Mouse (Mus musculus): Measurements from ENCODE around the gene Prcc. TPM values are rescaled to one million over a fixed set of nuclear protein-coding genes. Genes with fewer than 3 reads are reported as not detected.
A peak's percentile ranks its signal among the peaks of the same experiment; 100 is the strongest.
"Not testable (repeated sequence)": the region's sequence is repeated elsewhere in the genome, so short reads cannot be mapped to it uniquely, and the experiment has no call there.

Prcc gene
- polyA plus RNA-seq, 1 experiment from 2014 or later: 15.8 TPM

DNA sequence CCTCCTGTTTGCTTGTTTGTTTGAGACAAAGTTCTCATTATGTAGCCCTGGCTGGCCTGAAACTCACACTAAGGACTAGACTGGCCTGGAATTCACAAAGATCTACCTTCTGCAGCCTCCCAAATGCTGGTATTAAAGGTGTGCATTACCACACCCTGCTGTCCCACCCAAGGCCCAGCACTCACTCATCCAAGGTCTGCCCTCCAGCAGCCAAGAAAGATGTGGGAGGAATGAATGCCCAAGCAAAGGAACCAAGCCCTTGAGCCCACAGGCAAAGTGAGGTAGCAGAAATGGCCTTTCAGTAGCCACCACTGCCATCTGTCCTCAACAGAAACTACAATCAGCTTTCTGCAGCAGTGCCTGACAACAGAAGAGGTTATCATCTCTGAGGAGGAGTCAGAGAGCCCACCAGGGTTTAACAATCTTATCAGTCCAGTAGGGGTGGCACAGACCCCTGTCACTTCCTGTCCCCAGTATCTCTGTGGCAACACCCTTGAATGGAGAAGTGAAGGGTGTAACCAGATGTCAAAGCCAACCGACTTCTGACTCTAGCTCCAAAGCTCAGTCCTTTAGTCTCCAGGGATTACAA, 15.7 kb upstream of the Prcc start:
- Histone ChIP-seq H3K27ac (no peak overlapping the region), H3K9ac (no peak overlapping the region), H3K4me3 (replicated peaks) (no peak overlapping the region), H3K4me1 (no peaks in the 10 kb centered on the region), H3K27me3 (no peaks in the 10 kb centered on the region), H3K36me3 (replicated peaks) (no peaks in the 10 kb centered on the region), H3K4me2 (no peak overlapping the region), H3K9me3 (no peaks in the 10 kb centered on the region)
- WGBS: 59% methylated on average over 1 of the region's 1 CpGs
- ATAC-seq (ENCODE audit: low FRiP score): no peak

DNA sequence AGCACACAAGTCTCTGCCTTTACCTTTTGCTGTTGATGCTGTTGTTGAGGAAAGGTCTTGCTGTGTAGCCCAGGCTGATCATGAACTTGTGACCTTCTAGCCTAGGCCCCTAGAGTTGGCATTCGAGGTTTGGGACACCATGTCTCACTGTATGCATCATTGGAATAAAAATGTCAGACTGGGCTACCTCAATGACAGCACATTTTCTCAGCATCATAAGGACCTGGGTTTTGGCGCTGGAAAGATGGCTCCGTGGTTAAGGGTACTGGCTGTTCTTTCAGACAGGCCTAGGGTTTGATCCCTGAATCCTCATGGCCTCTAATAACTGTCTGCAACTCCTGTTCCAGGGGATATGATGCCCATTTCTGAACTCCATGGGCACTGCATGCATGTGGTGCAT, 14.4 kb upstream of the Prcc start:
- Histone ChIP-seq H3K4me2 (no peak overlapping the region), H3K27me3 (no peaks in the 10 kb centered on the region), H3K4me1 (no peaks in the 10 kb centered on the region), H3K9me3 (no peaks in the 10 kb centered on the region), H3K27ac (no peak overlapping the region), H3K4me3 (replicated peaks) (no peak overlapping the region), H3K36me3 (replicated peaks) (no peaks in the 10 kb centered on the region), H3K9ac (no peak overlapping the region)
- no peak for ATAC-seq (ENCODE audit: low FRiP score)
- 79% methylated on average over 3 of the region's 3 CpGs for WGBS

DNA sequence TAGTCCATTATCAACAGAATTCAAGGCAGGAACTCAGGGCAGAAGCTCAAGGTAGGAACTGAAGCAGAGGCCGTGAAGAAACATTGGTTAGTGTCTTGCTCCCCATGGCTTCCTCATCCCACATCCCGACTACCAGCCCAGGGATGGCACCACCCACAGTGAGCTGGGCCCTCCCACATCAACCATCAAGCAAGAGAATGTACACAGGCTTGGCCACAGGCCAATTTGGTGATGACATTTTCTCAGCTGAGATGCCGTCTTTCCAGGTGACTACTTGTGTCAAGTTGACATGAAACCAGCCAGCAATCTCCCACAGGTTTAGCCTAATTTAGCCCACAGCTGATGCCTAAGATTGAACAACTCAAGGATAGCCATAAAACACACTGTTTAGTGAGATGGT, 13.9 kb upstream of the Prcc start:
- Histone ChIP-seq H3K27ac (no peak overlapping the region), H3K36me3 (replicated peaks) (no peaks in the 10 kb centered on the region), H3K4me1 (no peaks in the 10 kb centered on the region), H3K9ac (no peak overlapping the region), H3K4me2 (no peak overlapping the region), H3K27me3 (no peaks in the 10 kb centered on the region), H3K9me3 (no peaks in the 10 kb centered on the region), H3K4me3 (replicated peaks) (no peak overlapping the region)
- 71% methylated on average over 3 of the region's 3 CpGs for WGBS
- ATAC-seq (ENCODE audit: low FRiP score): no peak

GRCm38 (mm10) chr3:87893367-87893905, 8.0 kb upstream of the Prcc start:
- Histone ChIP-seq H3K27ac (no peak overlapping the region), H3K9me3 (no peaks in the 10 kb centered on the region), H3K4me1 (no peaks in the 10 kb centered on the region), H3K9ac (no peak overlapping the region), H3K4me2 (no peak overlapping the region), H3K27me3 (no peaks in the 10 kb centered on the region), H3K4me3 (replicated peaks) (no peak overlapping the region), H3K36me3 (replicated peaks) (no peaks in the 10 kb centered on the region)
- no peak for ATAC-seq (ENCODE audit: low FRiP score)
- WGBS: 71% methylated on average over 3 of the region's 3 CpGs

DNA sequence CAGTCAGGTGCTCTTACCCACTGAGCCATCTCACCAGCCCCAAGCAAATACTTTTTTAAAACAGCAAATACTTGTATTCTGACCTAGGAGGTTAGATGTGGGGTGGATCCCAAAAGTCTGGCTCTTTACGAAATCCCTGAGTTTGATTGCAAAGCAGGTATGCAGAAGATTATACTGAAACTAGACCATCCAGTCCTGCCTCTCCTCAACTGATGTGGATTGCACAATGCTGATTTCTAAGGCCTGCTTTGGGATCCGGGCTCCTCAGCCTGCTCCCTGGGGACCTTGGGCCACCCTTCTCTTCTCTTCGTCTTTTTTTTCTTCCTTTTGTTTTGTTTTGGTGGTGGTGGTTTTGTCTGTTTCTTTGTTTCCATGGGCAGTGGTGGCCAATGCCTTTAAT, 6.1 kb upstream of the Prcc start:
- Histone ChIP-seq H3K4me3 (replicated peaks) (no peak overlapping the region), H3K4me2 (no peak overlapping the region), H3K27me3 (no peaks in the 10 kb centered on the region), H3K4me1 (no peaks in the 10 kb centered on the region), H3K27ac (no peak overlapping the region), H3K36me3 (replicated peaks) (no peaks in the 10 kb centered on the region), H3K9me3 (no peaks in the 10 kb centered on the region), H3K9ac (no peak overlapping the region)
- no peak for ATAC-seq (ENCODE audit: low FRiP score)
- WGBS: 51% methylated on average over 3 of the region's 3 CpGs

DNA sequence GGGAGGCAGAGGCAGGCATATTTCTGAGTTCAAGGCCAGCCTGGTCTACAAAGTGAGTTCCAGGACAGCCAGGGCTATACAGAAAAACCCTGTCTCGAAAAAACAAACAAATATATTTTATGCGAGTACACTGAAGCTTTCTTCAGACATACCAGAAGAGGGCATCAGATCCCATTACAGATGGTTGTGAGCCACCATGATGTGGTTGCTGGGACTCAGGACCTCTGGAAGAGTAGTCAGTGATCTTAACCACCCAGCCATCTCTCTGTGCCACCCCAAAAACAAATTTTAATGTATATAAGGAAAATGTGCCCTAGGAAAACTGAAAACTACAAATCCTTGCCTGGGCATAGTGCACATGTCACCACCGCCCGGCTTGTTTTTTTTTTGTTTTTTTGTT, 2.0 kb upstream of the Prcc start:
- not testable (repeated sequence) for H3K27me3 ChIP-seq; ATAC-seq (ENCODE audit: low FRiP score); H3K27ac ChIP-seq; H3K4me3 ChIP-seq (replicated peaks); H3K36me3 ChIP-seq (replicated peaks); H3K4me2 ChIP-seq; H3K9ac ChIP-seq; H3K9me3 ChIP-seq
- peaks cover 19% of the 10 kb centered on the region for H3K4me1 ChIP-seq
- 81% methylated on average over 4 of the region's 4 CpGs for WGBS

- ATAC-seq (ENCODE audit: low FRiP score): no peak
- Histone ChIP-seq H3K4me3 (replicated peaks) (peak overlapping the region; percentile 99), H3K27ac (no peak overlapping the region)
These were observed 1.0 kb upstream of the Prcc start for GRCm38 (mm10) chr3:87886416-87886815.

DNA sequence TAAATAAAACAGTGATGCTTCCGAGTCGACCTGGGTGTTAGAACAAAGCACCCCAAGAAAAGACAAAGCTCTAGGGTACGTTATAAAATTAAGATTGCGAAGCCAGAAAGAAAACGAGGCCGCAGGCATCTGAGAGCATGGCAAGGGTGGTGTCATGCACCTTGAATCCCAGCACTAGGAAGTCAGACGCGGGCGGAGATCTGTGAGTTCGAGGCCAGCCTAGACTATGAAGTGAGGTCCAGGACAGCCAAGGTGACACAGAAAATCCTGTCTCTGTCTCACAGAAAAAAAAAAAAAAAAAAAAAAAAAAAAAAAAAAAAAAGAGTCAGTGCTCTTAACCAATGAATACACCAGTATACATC, 577 bp upstream of the Prcc start:
- peaks cover 11% of the 10 kb centered on the region; the same call in 1 of the 2 replicates for H3K36me3 ChIP-seq (replicated peaks)
- H3K9me3 ChIP-seq: no peaks in the 10 kb centered on the region
- H3K27me3 ChIP-seq: no peaks in the 10 kb centered on the region
- H3K4me3 ChIP-seq (replicated peaks): peak overlapping the region; percentile 99
- peak overlapping the region; percentile 49 for H3K9ac ChIP-seq
- H3K4me1 ChIP-seq: peaks cover 21% of the 10 kb centered on the region
- WGBS: 9% methylated on average over 10 of the region's 10 CpGs
- peak overlapping the region; percentile 47 for H3K4me2 ChIP-seq
- H3K27ac ChIP-seq: no peak overlapping the region
- ATAC-seq (ENCODE audit: low FRiP score): peak; percentile 36; the same call in 1 of the 2 replicates

More at GRCm38 (mm10) chr3:87886416-87886815, 1.0 kb upstream of the Prcc start:
- Histone ChIP-seq H3K36me3 (replicated peaks) (peaks cover 8% of the 10 kb centered on the region; the same call in 1 of the 2 replicates), H3K9me3 (no peaks in the 10 kb centered on the region), H3K9ac (no peak overlapping the region), H3K4me1 (peaks cover 21% of the 10 kb centered on the region), H3K4me2 (peak overlapping the region; percentile 47; the same call in 1 of the 2 replicates), H3K27me3 (no peaks in the 10 kb centered on the region)
- 85% methylated on average over 6 of the region's 6 CpGs for WGBS

DNA sequence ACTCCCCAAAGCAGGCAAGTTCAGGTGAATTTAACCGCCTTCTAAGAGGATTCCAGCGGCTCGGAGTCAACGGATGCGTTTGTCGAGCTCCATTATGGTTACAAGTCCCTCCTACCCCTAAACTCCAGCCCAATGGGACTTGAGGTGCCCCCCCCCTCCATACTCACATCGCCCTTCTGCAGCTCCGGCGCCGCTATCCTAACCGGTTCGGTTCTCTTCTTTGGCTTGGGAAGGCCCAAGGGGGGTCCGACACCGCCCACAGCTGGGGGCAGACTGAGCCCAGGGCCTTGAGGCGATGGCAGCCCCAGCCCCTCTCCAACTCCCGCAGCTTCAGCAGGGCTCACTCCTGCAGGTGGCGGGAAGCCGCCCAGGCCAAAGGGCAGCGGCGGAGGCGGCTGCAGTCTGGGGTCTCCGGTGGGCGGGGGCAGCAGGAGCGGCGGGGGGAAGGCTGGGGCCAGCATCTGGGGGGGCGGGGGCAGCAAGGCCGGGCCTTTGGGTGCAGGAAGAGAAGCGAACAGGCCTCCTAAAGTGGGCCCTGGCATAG, 628 bp downstream of the Prcc start:
- peak overlapping the region; percentile 83 for H3K27ac ChIP-seq

GRCm38 (mm10) chr3:87884291-87884690, 1.1 kb downstream of the Prcc start:
- H3K9ac ChIP-seq: peak overlapping the region; percentile 95
- 5% methylated on average over 3 of the region's 3 CpGs for WGBS
- peaks cover 21% of the 10 kb centered on the region for H3K36me3 ChIP-seq (replicated peaks)
- H3K4me1 ChIP-seq: peaks cover 21% of the 10 kb centered on the region
- H3K27me3 ChIP-seq: no peaks in the 10 kb centered on the region
- no peak for ATAC-seq (ENCODE audit: low FRiP score)
- no peak overlapping the region; the same call in 1 of the 2 replicates for H3K27ac ChIP-seq
- H3K4me3 ChIP-seq (replicated peaks): peak overlapping the region; percentile 99
- H3K4me2 ChIP-seq: peak overlapping the region; percentile 93
- no peaks in the 10 kb centered on the region for H3K9me3 ChIP-seq

More for the DNA sequence above, 628 bp downstream of the Prcc start:
- H3K9ac ChIP-seq: peak overlapping the region; percentile 95
- peak overlapping the region; percentile 93 for H3K4me2 ChIP-seq
- no peaks in the 10 kb centered on the region for H3K27me3 ChIP-seq
- H3K36me3 ChIP-seq (replicated peaks): peaks cover 21% of the 10 kb centered on the region
- peak; percentile 27 for ATAC-seq (ENCODE audit: low FRiP score)
- under 1% methylated on average over 25 of the region's 28 CpGs for WGBS
- peak overlapping the region; percentile 99 for H3K4me3 ChIP-seq (replicated peaks)
- no peaks in the 10 kb centered on the region for H3K9me3 ChIP-seq
- peaks cover 21% of the 10 kb centered on the region for H3K4me1 ChIP-seq

GRCm38 (mm10) chr3:87877730-87878129, 7.7 kb downstream of the Prcc start:
- H3K4me1 ChIP-seq: peaks cover 3% of the 10 kb centered on the region; the same call in 1 of the 2 replicates
- no peak overlapping the region for H3K9ac ChIP-seq
- no peak for ATAC-seq (ENCODE audit: low FRiP score)
- H3K27me3 ChIP-seq: no peaks in the 10 kb centered on the region
- no peak overlapping the region for H3K4me2 ChIP-seq
- 98% methylated on average over 4 of the region's 4 CpGs for WGBS
- H3K36me3 ChIP-seq (replicated peaks): peaks cover 24% of the 10 kb centered on the region
- H3K27ac ChIP-seq: no peak overlapping the region
- H3K4me3 ChIP-seq (replicated peaks): no peak overlapping the region
- H3K9me3 ChIP-seq: no peaks in the 10 kb centered on the region

DNA sequence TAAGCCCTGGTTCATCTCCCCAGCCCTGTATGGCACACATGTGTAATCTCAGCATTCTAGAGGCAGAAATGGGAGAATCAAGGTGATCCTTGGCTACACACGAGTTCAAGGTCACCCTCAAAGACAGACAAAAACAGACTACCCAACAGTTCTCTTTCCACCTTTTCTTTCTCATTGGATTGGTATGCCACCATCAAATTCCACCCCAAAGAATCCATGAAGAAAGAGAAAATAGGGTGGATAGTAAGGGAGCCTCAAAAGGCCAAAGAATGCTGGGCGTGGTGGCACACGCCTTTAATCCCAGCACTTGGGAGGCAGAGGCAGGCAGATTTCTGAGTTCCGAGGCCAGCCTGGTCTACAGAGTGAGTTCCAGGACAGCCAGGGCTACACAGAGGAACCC, 21.3 kb downstream of the Prcc start:
- H3K27ac ChIP-seq; ATAC-seq (ENCODE audit: low FRiP score); H3K4me1 ChIP-seq; H3K9ac ChIP-seq; H3K27me3 ChIP-seq; H3K4me2 ChIP-seq; H3K4me3 ChIP-seq (replicated peaks); H3K9me3 ChIP-seq: not testable (repeated sequence)
- H3K36me3 ChIP-seq (replicated peaks): peaks cover 87% of the 10 kb centered on the region
- WGBS: 93% methylated on average over 4 of the region's 4 CpGs

- peak; percentile 39; the same call in 1 of the 2 replicates for ATAC-seq (ENCODE audit: low FRiP score)
- Histone ChIP-seq H3K9me3 (no peaks in the 10 kb centered on the region), H3K4me2 (no peak overlapping the region), H3K36me3 (replicated peaks) (peaks cover 76% of the 10 kb centered on the region), H3K27me3 (no peaks in the 10 kb centered on the region), H3K9ac (no peak overlapping the region), H3K4me3 (replicated peaks) (no peak overlapping the region), H3K27ac (no peak overlapping the region), H3K4me1 (no peaks in the 10 kb centered on the region)
- 30% methylated on average over 3 of the region's 3 CpGs for WGBS
These were observed 25.6 kb downstream of the Prcc start for GRCm38 (mm10) chr3:87859813-87860212.
